Mouse (Mus musculus): Measurements from ENCODE around the gene Gm10192.
A peak's percentile ranks its signal among the peaks of the same experiment; 100 is the strongest.
"Not testable (repeated sequence)": the region's sequence is repeated elsewhere in the genome, so short reads cannot be mapped to it uniquely, and the experiment has no call there.

Gene Gm10192

DNA sequence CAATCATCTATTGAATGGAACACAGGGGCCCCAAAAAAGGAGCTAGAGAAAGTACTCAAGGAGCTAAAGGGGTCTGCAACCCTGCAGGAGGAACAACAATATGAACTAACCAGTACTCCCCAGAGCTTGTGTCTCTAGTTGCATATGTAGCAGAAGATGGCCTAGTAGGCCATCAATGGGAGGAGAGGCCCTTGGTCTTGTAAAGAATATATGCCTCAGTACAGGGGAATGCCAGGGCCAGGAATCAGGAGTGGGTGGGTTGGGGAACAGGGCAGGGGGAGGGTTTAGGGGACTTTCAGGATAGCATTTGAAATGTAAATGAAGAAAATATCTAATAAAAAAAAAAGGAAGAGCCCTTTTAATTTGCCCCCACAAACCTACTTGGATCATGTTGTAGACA is at the start of gene Gm10192:
TSS of gene Gm10192 (minus strand) at position 101 of the 400 bp plus-strand sequence.
- DNase-seq, result not testable (repeated sequence)

DNA sequence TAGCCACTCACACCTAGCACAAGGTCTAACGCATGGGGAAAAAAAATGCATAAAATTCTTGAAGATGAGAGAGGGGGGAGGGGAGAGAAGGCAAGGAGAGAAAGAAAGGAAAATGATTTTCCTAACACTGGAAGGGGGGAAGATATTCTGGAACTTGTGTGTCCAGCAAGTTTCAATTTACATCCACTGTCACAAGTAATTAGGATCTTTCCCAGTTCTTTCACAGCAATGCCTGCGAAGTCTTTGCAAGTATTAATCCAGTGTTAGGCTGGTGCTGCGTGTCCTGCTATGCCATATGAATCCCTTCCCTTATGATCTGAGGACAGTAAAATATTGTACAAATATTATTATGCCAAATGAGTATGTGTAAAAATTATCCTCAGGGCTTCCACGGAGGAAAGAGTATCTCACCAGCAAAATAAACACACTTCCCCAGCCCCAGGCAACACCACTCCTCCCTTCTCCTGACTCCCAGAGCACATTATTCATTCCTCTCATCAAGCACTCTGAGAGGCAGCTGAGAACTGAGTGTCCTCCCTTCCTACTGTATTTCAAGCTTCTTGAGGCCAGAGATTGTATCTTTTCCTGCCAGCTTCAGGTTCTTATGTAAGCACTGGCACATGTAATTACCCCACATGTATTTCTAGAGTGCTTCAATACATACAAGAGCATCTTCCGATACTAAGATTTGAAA is 47.6 kb upstream of the Gm10192 start:
- DNase-seq, result peak; percentile 71

DNA sequence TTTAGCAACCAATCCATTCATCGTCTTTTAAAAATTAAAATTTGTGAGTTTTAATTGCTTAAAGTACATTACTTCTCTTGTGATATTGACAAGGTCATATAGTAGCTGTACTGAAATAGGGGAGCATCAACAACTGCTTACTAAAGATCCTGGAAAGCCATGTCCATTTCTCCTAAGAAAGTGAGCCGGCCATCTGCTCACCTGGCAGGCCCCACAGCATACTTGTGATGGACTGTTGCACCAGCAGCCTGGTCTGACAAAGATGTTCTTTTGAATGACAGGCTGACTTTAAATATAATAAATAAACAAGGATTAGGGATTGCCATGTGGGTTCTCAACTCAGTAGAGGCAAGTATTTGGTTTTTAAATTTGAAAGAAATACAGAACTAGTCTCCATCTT is 36.7 kb upstream of the Gm10192 start:
- no peak for DNase-seq

DNA sequence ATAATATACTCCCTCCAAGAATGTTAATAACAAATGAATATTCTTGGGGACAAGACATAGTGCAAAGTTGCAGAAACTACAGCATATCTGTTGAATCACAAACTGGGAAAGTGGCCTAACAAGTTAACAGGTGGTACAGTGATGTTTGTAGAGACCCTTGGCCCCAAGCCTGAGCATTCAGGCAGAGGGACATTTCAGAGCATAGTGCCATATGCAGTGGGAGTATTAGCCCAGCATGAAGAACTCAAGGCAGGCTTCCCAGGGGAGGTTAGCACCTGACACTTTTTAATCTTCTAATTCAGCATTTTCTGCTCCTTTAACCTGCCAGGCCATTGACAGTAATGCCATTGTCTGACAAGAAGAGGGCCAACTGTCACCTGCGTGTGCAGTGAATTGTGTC is 34.9 kb upstream of the Gm10192 start:
- DNase-seq, result no peak

DNA sequence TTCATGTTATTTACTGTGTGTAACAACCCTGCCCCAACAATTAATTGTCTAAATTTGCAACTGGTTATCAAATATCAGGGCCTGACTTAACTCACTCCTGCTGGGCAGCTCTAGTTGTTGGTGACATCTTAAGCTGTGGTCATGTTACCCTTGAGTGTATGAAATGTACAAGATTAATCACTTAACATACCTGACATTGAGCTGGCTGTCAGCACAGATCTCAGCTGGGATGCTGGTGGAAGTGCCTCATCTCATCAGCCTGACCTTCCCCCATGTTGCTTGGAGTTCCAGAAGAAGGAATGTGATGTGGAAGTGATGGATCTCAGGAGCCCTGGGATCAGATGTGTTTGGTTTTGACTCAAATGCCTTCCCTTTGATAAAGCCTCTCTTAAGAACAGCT is 29.5 kb upstream of the Gm10192 start:
- DNase-seq, result no peak

DNA sequence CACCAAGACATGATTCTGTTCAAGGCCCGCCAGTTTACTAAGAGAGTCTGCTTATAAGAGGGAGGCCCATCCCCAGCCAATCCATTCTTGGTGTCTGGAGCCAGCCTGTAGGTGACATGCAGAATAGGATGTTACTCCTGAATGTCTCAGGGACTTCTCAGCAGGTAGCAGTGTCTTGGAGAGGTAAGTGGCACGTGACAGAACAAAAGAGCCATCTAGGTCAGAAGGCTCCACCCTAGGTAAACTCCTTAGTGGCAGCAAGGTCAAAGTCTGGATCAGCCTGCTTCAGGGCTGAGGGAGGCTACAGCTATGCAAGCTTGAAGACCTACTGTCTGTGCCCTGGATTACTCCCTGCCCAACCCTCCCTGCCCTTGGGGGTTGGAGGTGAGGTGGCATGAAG is 20.0 kb upstream of the Gm10192 start:
- DNase-seq, result not testable (repeated sequence)

DNA sequence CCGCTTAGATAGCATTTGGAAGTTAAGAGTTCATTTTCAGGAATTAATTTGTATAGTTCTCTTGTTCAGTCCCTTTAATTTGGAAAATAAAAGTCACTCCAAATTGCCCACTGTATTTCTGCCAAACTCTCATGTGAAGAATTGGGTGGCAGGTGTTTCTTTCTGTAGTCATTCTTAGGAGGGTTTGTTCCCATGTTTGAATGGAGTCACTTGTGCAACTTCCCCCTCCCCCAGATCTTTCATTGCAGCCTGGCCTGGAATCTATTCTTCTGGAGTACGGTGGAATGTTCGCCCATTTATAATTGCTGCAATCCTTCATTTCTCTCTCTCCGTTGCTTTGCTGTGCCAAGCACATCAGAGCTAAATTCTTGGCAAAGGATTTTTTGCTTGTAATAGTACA is 10.2 kb upstream of the Gm10192 start:
- peak; percentile 57 for DNase-seq

GRCm38 (mm10) chr4:97192601-97193000 is 9.6 kb upstream of the Gm10192 start:
- no peak for DNase-seq

DNA sequence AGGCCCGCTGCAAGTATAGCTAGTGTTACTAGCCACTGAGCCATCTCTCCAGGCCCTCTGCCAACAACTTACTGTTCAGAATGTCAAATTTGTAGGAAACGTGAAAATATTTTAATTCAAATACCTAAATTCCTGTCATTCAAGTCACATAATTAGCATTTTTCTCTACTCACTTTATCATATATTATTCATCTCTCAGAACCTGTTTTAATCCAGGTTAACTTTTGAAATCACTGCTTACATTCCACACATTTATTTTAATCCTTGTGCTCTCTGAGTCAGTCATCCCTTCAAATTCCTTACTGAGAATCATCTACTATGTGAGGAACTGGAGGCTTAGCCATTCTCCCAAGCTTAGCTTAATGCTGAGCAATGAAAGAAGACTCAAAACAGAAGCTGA is 2.6 kb downstream of the Gm10192 start:
- no peak for DNase-seq

GRCm38 (mm10) chr4:97156841-97157345 is 26.1 kb downstream of the Gm10192 start:
- no peak for DNase-seq

GRCm38 (mm10) chr4:97156084-97156483 is 26.9 kb downstream of the Gm10192 start:
- peak; percentile 1 for DNase-seq

- no peak for DNase-seq
Measured at GRCm38 (mm10) chr4:97153554-97153953, 29.4 kb downstream of the Gm10192 start.

GRCm38 (mm10) chr4:97142484-97142883 is 40.5 kb downstream of the Gm10192 start:
- no peak for DNase-seq
